Mouse (Mus musculus): ENCODE measurements at regions not wholly inside any gene's neighbourhood (a gene's known extent, or its start where the extent isn't known, plus 50 kb on each side); places are given as distances from the start of the nearest gene placed in this dataset.

GRCm38 (mm10) chr6:96745906-96746305 lies 314.3 kb downstream of the Fam19a4 start:
- DNase-seq: peak in 1 of 2 experiments; percentile 2

GRCm38 (mm10) chr6:96716931-96717330 lies 343.3 kb downstream of the Fam19a4 start:
- no peak for DNase-seq

GRCm38 (mm10) chr6:96709761-96710160 lies 350.5 kb downstream of the Fam19a4 start:
- DNase-seq: no peak
